In genomic region chr9:107296016-107296040, GRCm38 (mm10) we compare ENCODE assay signal across 8 mouse cellular contexts. TPM values are rescaled to one million over a fixed set of nuclear protein-coding genes. Genes with fewer than 3 reads are reported as not detected.
DNase-seq lines count a peak whose midpoint lies in the region; ATAC-seq and TF ChIP-seq lines count a peak whose summit lies in the region.

Cish (plus strand) TSS chr9:107296026.

- no peaks in the 10 kb centered on the region for H3K27me3 ChIP-seq in testis, adult 2 months (ENCODE audit: control insufficient read depth, insufficient read depth, low read length)
- peaks cover 34% of the 10 kb centered on the region for H3K27me3 ChIP-seq in forebrain, embryonic 12.5 days
- no peaks in the 10 kb centered on the region for H3K27me3 ChIP-seq in hindbrain, postnatal 0 days (ENCODE audit: insufficient read depth, low read length)
- H3K27me3 ChIP-seq in neural tube, embryonic 12.5 days (replicated peaks) = peaks cover 12% of the 10 kb centered on the region

- peak within 1 kb of the TSS; percentile 41; the same call in 1 of the 2 replicates for H3K27ac ChIP-seq in testis, adult 2 months (ENCODE audit: control insufficient read depth, insufficient read depth, low read depth, low read length)
- H3K27ac ChIP-seq in forebrain, embryonic 12.5 days = 0 out of 2 replicates have a peak within 1 kb of the TSS, but pooled peaks have one; percentile 36
- H3K27ac ChIP-seq in hindbrain, postnatal 0 days = peak within 1 kb of the TSS; percentile 55; the same call in 1 of the 2 replicates
- no peak within 1 kb of the TSS for H3K27ac ChIP-seq in neural tube, embryonic 12.5 days

- TF ChIP-seq POLR2A in testis, adult 2 months (IDR thresholded peaks at IDR 0.05; ENCODE audit: control insufficient read depth, low read depth, low read length) = no peak

- peak within 1 kb of the TSS; percentile 83 for H3K4me3 ChIP-seq in testis, adult 2 months (ENCODE audit: control insufficient read depth, low read depth, low read length)
- peak within 1 kb of the TSS; percentile 64 for H3K4me3 ChIP-seq in forebrain, embryonic 12.5 days (replicated peaks)
- H3K4me3 ChIP-seq in hindbrain, postnatal 0 days (ENCODE audit: low read length) = peak within 1 kb of the TSS; percentile 76
- peak within 1 kb of the TSS; percentile 59 for H3K4me3 ChIP-seq in neural tube, embryonic 12.5 days

- H3K9ac ChIP-seq in forebrain, embryonic 12.5 days = peak within 1 kb of the TSS; percentile 65
- peak within 1 kb of the TSS; percentile 66 for H3K9ac ChIP-seq in hindbrain, postnatal 0 days (replicated peaks; ENCODE audit: low read length)
- peak within 1 kb of the TSS; percentile 62 for H3K9ac ChIP-seq in neural tube, embryonic 12.5 days

- no peaks in the 10 kb centered on the region for H3K9me3 ChIP-seq in forebrain, embryonic 12.5 days
- H3K9me3 ChIP-seq in hindbrain, postnatal 0 days (ENCODE audit: low read length) = no peaks in the 10 kb centered on the region
- H3K9me3 ChIP-seq in neural tube, embryonic 12.5 days = no peaks in the 10 kb centered on the region

- no peak for ATAC-seq in forebrain, embryonic 12.5 days (ENCODE audit: low FRiP score)
- ATAC-seq in hindbrain, postnatal 0 days = no peak
- no peak for ATAC-seq in neural tube, embryonic 12.5 days (ENCODE audit: low FRiP score, low read depth)

- TF ChIP-seq CTCF in testis, adult 2 months (IDR thresholded peaks at IDR 0.05; ENCODE audit: control insufficient read depth, insufficient read depth, insufficient replicate concordance, low read depth, low read length) = no peak
- no peak for TF ChIP-seq CTCF in hindbrain, postnatal 0 days (IDR thresholded peaks at IDR 0.05; ENCODE audit: low read depth)

- no peaks in the 10 kb centered on the region for H3K36me3 ChIP-seq in testis, adult 2 months (ENCODE audit: control insufficient read depth, insufficient read depth, low read length)
- H3K36me3 ChIP-seq in forebrain, embryonic 12.5 days (replicated peaks) = peaks cover 6% of the 10 kb centered on the region
- H3K36me3 ChIP-seq in hindbrain, postnatal 0 days (ENCODE audit: insufficient read depth, low read length) = peaks cover 3% of the 10 kb centered on the region; the same call in 1 of the 2 replicates
- peaks cover 3% of the 10 kb centered on the region for H3K36me3 ChIP-seq in neural tube, embryonic 12.5 days

- H3K4me2 ChIP-seq in forebrain, embryonic 12.5 days = peak within 1 kb of the TSS; percentile 78
- H3K4me2 ChIP-seq in hindbrain, postnatal 0 days (ENCODE audit: low read depth, low read length) = peak within 1 kb of the TSS; percentile 72
- H3K4me2 ChIP-seq in neural tube, embryonic 12.5 days (replicated peaks) = peak within 1 kb of the TSS; percentile 88

- DNase-seq in testis, postnatal 10 days (ENCODE audit: low spot score) = no peak
- DNase-seq in hindbrain, postnatal 0 days (ENCODE audit: low spot score) = no peak
- DNase-seq in embryo, embryonic 10.5 days (ENCODE audit: low spot score) = no peak
- no peak for DNase-seq in left cerebral cortex, adult 11 months (ENCODE audit: low spot score)
- DNase-seq in spleen, adult 18-20 months = no peak

- H3K4me1 ChIP-seq in testis, adult 2 months (ENCODE audit: control insufficient read depth, insufficient read depth, low read length) = peaks cover 15% of the 10 kb centered on the region
- peaks cover 19% of the 10 kb centered on the region for H3K4me1 ChIP-seq in forebrain, embryonic 12.5 days
- H3K4me1 ChIP-seq in hindbrain, postnatal 0 days (ENCODE audit: insufficient read depth, low read length) = no peaks in the 10 kb centered on the region; the same call in 1 of the 2 replicates
- H3K4me1 ChIP-seq in neural tube, embryonic 12.5 days = peaks cover 17% of the 10 kb centered on the region

RNA-seq across cellular contexts. Expression of gene Cish, which starts in this region (rescaled TPM):
- 2.7 and 3.8 TPM in 2 replicates for polyA plus RNA-seq in testis, adult 2 months (2012; rRNA removed)
- 4.5 and 6.0 TPM in 2 replicates for polyA plus RNA-seq in forebrain, embryonic 12.5 days (2016; fragmentation: Nextera tagmentation; extraction: Ambion mirVana)
- 2.8 and 5.3 TPM in 2 replicates for total RNA-seq in hindbrain, postnatal 0 days (2014; rRNA removed)
- 8.6 and 8.8 TPM in 2 replicates for polyA plus RNA-seq in hindbrain, postnatal 0 days (2015; fragmentation: Nextera tagmentation; extraction: Ambion mirVana)
- polyA plus RNA-seq in neural tube, embryonic 12.5 days (2016; fragmentation: Nextera tagmentation; extraction: Ambion mirVana) = 6.6 and 9.3 TPM in 2 replicates
